Mouse (Mus musculus) c-Kit-positive CD71-positive TER-119-positive erythroid progenitor cells, embryonic 14.5 days (primary cell): ENCODE results near the gene Lmo7.

Experiments used
- DNase-seq: peaks from one replicate; pipeline ENCODE4 v3.0.0-alpha.2; 2013; ENCODE audit warnings: low spot score

The Lmo7 gene

DNA sequence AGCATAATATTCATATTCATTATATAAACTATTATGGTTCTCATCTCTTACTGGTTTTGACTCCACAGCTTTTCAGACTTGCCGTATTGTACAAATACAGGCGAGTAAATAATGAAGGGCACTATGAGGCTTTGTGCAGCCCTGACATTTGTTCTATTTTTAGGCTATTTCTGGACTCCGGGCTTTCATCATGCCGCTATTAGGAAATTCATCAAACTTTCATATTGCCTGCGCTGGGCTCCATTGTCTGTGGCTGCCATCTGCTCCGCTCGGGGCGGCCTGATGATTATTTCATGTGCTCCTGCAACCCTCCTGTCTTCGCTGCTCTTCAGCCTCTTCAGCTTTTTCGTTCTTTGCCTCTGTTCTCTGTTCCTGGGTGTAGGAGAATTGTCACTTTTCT is 50.3 kb downstream of the Lmo7 start:
- no peak for DNase-seq

DNA sequence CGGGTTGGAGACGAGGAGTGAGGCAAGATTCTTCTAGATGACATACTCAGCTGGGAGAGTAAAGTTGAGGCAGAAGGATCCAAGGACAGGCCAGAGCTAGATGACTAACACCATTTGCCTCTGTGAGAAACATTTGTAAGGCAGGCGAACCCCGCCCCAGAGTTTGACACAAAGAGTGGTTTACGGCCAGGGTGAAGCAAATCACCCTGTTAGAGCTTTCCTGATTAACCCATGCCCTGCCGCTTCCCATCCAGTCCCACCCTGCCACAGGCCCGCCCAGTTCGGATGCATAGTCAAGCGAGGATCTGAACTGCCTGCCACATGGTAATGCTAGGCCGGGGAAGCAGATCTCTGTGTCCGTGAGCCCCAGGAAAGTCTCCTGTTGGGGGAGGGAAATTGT is 51.5 kb downstream of the Lmo7 start:
- DNase-seq, result no peak

DNA sequence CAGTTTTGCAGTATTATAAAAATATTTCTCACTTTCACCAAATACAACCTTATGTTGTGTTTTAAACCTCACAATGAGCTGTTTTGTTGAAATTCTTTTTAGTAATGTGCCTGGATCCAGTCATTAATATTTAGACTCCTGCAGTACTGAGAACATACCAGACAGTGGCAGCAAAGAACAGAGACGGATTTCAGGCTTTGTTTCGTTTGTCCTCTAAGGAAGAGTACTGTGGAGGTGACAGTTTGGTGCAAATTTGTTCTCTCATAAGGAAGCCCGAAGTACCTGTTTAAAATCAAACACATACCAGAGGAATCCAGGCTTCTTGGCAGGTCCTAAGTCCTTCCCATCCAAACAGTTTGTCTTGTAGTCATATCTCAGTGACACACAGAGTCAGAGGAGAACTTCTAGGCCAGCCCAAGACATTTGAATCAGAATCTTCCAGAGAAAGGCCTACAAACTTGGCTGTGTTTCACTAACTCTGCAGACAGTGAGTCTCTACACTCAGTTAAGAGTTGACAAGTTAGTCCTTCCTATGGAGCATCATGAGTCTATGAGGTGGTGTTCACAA is 52.3 kb downstream of the Lmo7 start:
- DNase-seq, result no peak

DNA sequence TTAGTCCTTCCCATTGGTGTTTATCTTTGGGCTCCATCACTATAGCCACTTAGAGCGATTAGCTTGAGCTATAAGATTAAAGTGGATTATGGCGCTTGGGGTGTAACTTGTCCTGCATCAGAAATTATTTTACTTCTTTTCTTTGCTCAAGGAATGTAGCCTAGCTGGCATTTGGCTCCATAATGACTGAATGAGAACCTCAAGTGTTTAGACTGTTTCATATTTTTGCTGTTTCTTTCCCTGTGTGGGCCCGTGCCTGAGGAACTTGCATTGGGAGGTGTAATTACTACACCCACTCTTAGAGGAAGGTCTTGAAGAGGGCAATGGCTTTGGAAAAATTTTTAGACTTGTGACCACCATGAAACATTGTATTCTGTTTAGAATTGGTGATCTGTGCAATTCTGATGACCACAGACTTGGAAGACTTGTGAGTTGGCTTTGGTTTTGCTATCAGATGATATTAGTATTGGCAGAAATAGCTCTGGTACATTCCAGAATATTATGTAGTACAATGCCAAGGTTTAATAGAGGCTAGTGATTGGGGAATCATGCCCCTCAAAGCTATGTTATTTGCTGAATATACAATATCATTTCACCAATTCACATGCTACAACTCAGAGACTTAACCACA is 54.7 kb downstream of the Lmo7 start:
- DNase-seq, result no peak

DNA sequence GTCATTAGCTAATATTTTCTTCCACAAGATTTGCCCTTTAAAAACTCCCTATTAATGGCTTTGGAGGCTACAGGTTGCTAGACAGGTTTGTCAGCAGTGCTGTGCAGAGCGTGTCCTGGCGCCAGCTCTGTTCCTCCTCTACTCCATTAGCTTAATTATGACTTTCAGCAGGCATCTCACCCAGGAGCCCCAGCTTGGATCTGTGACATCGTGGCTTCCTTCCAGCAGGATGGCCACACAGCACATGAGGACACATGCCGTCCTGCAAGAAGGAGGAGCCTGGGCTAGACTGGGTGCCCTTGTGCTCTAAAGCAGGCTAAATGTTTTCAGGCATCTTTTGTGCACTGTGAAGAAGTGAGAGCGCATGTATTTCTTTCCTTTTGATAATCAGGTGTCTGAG is 58.1 kb downstream of the Lmo7 start:
- no peak for DNase-seq

DNA sequence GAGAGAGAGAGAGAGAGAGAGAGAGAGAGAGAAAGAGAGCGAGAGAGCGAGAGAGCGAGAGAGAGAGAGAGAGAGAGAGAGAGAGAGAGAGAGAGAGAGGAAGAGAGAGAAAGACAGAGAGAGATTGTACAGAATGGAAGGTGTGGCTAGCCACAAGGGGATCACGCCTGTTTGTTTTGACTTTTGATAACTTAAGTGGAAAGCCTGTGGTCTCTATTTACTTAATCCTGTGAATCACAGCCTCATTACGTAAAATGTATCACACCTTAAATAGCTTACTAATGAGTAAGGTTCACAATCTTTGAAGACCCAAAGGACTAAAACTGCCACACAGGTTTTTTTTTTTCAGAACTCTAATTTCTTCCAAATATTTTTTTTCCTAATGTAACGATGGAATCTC is 58.7 kb downstream of the Lmo7 start:
- DNase-seq, result no peak

DNA sequence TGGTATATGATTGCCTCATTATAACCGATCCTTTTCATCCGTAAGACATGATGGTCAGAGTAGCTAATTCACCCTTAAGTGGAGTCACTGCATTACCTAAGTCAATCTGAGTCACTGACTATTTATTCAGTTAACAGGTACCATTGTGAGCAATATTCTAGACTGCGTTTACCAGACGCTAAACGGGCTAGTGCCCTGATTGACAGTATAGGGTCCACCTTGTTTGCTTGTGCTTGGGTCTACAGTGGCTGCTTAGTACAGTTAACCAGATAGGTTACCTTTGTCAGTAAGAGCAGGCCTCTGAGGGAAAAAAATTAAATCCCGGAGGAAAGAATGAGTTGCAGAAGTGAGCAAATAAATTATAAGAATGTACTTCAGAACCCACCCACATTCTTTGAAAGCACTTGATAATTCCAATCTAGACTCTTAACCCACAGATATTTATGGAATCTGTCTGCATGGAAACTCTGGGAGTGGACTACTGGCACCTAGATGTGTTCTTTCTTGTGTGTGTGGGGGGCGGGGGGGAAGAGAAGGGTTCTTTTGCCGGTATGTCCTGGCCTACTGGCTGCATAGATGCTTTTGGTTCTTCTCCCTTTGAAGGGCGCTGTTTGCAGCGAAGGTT is 64.9 kb downstream of the Lmo7 start:
- no peak for DNase-seq

DNA sequence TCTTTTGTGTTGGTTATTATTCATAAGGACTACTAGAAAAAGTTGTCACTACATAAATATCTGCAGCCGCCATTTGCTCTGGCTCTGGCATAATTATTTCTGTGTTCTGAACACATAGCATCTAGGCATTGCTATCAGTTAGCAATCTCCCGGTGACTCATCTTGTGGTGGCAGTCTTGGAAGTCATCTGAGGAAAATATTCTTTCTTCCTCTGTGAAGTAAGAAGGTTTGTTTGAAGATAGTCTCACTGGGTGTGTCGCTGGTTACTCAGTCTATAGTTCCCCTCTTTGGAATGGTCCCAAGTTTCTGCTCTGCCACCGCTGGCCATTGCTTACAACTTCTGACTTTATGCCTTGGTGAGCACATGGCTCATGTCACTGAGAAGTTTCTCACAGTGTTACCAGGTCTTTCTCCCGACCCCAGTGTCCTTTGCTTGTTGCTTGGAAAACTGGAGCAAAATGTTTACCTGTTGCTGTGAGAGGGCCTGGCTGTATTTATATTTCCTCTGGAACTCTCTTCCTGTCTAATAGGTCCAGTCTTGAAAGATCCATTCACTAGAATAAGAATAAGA is 68.3 kb downstream of the Lmo7 start:
- no peak for DNase-seq

DNA sequence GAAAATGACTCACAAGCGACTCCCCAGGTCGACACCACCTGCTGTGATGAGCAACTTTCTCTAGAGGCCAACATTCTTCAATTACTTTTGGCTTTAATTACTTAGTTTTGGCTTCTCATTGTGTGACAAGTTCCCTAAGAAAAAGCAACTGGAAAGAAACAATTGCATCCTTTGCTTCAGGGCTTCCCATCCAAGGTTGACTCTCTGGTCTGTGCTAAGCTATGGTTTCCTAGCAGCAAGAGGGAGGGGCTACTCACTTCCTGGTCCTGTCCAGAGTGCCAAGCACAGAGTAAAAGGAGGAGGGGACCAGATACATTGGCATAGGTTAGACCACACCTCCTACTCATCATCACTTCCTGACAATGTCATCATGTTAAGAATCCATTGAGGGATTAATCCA is 69.0 kb downstream of the Lmo7 start:
- DNase-seq, result no peak

DNA sequence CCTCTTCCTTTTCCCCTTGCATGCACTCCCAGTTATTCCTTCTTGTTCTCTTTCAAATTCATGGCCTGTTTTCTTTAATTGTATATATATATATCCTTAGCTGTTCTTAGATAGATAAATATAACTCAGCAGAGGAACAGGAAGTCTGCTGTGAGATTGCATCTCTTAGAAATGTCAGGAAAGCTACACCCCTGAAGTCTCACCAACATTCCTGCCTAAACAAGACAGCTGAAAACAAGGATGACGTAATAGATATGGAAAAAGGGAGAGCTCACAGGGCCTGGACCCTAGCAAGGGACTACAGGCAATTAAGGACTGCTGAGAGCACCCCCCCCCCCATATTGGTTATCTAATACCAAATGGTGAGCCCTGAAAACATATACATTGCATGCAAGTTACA is 71.9 kb downstream of the Lmo7 start:
- no peak for DNase-seq

DNA sequence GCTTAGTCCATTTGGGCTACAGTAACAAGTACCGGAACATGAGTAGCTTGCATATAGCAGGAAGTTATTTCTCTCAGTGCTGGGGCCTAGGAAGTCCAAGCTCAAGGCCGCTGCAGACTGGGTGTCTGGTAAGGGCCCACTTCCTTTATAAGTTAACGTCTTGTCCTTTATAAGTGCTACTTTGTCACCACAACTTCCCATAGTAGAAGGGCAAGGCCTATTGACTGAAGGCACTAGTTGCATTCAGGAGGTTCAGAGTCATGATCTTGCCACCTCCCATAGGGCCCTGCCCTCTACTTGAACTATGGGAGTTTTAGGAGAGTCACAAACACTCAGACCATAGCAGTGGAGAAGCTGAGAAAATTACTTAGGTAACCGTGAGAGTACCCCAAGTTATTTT is 74.4 kb downstream of the Lmo7 start:
- no peak for DNase-seq

DNA sequence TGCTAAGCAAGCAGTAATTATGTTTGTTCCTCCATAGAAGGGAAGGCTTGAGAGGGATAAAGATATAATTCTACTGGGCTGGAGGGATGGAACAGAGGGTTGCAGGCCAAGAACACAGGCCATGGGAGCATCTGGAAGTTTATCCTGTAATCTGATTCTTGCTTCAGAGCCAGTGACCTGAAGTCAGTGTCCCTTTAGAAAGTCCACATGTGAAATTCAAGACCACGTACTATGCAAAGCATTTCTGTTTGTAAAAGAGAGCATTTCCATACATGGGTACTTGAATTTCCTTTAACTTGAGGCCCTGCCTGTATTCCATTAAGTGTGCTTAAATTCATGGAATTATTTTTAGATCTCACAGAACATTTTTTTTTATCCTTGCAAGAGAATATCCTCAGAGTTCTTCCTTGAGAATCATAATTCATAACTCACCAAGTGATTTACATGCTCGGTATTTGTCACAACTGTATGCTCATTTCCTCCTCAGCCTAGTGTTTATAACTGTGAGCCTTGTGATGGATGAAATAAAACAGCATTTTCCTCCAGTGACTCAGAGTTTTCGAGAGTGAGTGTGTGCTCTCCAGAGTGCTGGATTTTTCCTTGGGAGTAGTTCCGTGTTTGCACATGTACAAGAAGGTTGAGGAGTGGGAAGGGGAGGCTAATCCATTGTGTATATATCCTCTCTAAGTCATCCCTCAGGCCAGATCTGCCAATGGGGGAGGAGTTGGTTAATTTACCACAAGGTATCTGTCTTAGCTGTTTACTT is 75.0 kb downstream of the Lmo7 start:
- no peak for DNase-seq

DNA sequence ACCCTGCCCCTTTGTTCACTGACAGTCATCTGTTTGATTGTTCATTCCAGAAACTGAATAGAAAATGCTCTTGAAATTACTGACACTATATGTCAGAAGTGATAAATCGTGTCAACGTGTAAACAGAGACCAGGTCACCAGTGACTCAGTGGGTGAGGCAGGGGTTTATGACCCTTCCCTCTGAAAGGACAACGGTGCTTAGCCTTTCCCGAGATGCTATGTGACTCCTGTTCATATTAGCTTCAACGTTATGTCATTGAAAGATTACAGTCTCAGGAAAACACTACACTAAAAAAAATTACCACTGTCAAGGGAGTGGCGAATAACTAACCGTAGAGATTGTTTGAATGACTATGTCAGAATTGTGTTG is 75.6 kb downstream of the Lmo7 start:
- DNase-seq, result no peak

DNA sequence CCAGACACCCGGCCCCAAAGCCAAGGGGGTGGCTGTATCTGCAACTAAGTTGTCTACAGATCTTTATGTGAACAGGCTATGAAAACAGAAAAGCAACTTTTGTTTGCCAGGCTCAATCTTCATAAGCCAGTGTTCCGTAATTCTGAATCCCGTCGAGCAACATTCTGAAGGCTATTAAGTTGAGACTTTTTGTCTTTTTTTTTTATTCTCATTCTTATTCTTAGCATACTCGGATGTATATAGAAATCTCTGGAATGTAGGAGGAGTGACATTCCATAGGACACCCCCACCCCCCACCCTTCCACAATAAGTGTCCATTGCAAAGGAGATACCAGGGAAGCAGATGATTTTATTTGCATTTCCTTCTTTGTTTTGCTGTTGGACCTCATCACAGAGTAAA is 76.3 kb downstream of the Lmo7 start:
- no peak for DNase-seq

DNA sequence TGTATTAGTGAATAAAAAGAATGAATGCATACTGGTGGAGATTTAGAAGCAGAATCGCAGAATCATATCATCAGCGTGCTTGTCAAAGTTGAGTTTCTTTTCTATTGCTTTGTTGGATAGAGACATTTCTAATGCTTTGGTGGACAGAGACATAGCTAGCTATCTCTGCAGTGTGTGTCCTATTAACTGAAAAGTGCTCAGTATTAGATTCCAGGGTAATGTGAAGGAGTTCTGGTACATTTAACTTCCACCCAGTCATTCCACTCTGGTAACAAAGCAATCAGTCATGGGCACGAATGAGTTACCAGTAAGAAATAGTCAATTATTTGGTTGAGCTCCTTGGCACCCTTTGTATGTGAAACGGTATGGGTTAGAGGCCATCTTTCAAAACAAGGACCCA is 76.8 kb downstream of the Lmo7 start:
- no peak for DNase-seq

DNA sequence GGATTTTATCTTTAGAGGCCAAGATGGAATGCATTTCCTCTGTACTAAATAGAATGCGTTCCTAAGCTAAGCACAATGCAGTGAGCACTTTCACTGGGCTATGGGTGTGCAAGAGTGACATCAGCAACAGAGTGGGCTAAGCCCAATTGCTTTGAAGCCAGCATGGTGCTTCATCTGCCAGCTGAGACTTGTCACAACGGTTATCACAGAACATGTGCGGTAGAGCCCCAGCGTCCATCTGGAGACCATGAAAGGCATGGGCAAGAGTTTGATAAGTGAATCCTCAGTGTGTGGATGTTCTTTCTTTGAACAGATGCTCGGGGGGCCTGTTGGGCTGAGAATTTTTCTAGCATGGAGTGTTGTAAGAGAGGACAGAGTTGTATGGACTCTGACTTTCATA is 86.7 kb downstream of the Lmo7 start:
- DNase-seq, result no peak

DNA sequence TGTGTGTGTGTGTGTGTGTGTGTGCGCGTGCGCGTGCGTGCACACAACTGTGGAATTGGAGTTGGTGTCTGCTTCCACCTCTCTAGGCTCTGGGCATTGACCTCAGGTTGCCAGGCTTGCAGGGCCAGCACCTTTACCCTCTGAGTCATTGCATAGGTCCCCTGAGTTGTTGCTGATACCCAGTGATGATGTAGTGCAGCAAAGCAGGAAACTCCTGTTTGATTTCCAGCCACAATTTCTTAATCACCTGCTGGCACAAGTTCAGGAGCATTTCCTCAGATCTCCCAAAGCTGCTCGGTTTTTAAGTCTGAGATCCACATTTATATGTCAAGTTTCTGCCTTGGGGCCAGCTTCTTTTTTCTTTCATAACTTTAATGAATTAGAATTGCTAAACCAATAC is 92.6 kb downstream of the Lmo7 start:
- no peak for DNase-seq

DNA sequence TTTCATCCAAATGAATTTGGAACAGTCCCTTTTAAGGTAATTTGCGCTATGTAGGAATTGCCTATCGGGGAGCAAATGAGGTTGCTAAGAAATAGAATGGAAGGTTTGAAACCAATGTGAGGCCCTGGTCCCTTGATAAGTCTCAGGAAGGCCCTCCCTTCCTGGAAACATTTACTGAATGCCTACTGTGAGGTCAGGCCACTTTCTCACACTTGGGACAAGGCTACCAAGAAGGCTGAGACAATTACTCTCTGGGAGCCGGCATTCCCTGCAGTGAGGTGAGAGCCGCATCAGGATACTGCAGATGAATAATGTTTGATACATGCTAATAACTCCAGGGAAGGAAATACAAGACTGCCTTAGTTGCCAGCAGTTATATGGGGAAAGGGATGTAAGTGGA is 93.1 kb downstream of the Lmo7 start:
- DNase-seq, result no peak

DNA sequence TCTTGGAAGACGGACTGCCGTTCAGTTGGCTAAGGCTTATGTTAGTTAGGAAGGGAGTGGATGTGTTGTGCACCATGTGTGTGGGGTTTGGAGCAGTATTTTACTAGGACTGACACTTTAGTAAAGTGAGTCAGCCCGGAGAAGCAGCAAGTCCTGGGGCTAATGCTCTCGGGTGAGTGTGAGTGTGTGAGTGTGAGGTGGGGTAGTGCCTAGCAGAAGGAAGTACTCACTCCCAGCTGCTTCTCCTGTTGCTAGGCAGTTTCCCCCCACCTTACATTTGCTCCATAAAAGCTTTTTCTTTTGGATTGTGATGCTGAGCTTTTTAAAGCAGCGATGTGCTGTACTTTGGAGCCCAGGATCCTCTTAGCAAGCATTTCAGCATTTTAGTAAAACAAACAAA is 99.9 kb downstream of the Lmo7 start:
- no peak for DNase-seq

DNA sequence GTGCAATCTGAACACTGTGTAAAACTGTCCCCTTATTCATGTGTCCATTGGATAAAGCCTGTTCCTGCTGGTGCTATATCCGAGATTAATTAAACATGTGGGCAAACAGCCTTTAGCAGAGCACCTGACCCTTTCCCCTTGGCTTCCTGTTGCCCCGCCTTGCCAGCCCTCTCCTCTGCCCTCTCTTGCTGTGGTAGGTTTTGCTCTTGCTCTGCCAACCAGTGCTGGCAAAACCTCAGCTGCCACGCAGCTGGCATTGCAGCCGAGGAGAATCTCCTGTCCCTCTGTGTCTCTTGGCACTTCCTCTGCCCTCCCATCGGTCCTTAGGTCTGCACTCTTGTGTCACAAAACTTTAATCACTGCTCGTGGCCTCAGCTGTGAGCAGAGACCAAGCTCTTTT is 100.4 kb downstream of the Lmo7 start:
- DNase-seq, result no peak

DNA sequence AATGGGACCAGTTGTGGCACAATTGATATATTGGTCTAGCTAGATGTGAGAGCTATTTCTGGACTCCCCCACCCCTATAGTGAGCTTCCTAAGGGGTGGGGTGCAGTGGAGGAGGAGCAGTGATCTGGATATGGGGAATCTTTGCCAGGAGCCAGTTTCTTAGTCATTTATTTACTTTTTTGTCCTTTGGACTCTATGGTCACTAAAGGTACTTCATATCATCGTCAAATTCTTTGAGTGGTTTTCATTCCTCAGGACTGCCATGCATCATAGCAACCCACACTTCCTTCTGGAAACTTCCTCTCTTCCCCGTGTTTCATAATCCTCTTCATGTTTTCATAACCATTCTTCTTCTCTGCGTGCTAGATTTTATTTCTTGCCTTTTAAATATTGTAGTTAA is 104.4 kb downstream of the Lmo7 start:
- DNase-seq, result no peak

DNA sequence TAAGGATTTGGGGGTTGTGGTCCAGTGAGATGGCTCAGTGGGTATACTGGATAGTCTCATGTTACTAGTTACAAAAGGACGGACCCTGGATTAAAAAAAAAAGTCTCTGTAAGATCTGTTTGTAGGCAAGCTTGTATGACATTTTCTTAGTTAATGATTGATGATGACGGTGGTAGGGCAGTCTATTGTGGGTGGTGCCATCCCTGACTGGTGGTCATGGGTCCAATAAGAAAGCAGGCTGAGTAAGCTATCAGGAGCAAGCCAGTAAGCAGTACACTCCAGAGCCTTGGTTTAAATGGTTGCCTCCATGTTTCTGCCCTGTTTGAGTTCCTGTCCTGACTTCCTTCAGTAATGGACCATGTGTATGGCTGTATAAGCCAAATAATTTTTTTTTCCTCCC is 106.6 kb downstream of the Lmo7 start:
- DNase-seq, result no peak

DNA sequence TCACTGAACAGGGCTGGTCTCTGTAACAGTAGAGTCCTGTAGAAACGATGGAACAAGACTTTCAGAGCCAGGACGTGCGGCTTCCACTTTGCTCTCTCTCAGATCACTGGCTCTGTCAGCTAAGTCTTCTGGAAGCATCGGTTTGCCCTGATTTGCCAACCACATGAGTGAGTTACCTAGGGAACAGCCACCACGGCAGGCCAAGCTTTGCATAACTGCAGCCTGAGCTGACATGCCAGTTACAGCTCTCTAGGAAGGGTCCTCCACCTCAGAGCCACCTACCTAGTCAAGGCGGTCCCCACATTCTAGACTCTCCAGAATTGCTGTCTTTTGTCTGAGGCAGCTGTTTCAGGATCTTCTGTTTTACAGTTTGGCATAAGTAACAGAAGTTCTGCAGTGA is 107.4 kb downstream of the Lmo7 start:
- DNase-seq, result no peak
